Mouse (Mus musculus): Measurements from ENCODE around the gene Olfr651. TPM values are rescaled to one million over a fixed set of nuclear protein-coding genes. Genes with fewer than 3 reads are reported as not detected.

Olfr651 gene
- polyA plus RNA-seq (2015; fragmentation: Nextera tagmentation; extraction: Ambion mirVana): not detected in 2 replicates

GRCm38 (mm10) chr7:104549833-104550232 is at the start of gene Olfr651:
TSS of gene Olfr651 (plus strand) at chr7:104550133.

GRCm38 (mm10) chr7:104507421-104508065 is 42.4 kb upstream of the Olfr651 start, which contains the start of gene Trim30d:
TSS of gene Trim30d (minus strand) at chr7:104507849.

DNA sequence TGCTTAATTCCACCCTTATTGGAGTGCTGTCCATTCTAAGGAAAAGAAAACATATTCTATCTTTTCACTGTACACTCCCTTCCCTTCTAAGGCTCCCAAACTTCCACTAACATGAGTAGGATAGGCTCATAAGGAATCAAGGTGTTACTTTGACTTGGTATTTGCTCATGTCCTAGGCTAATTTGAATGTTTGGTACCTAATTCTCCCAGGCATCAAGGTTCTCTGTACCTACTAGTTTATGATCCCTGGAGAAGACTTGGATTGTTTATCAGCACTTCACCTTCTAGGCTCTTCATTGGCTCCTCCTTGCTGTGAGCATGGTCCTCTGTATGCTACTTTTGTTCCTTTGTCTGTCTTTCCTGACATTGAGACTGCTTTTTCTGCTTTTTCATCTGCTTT is 10.7 kb downstream of the Olfr651 start, which contains the start of gene Olfr652:
TSS of gene Olfr652 (plus strand) at position 301 of the 400 bp plus-strand sequence.

DNA sequence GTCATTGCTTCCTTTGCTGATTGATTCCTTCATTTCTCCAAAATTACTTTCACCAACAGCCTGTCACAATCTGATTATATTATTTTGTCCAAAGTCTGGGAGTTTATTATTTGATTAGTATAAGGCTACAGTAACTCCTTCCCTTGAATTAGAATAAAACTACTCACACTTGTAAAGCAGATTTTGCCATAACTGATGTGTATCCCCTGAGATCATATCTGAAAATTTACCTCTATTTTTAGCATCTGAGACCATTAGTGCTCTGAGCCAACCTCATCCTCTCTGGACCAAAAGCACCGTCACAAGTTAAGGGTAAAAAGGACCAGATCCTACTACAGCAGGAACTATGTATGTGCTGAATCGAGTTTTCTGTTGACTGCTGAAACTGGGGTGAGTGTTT is 27.1 kb downstream of the Olfr651 start, which contains the start of gene Olfr653:
TSS of gene Olfr653 (plus strand) at position 301 of the 400 bp plus-strand sequence.

DNA sequence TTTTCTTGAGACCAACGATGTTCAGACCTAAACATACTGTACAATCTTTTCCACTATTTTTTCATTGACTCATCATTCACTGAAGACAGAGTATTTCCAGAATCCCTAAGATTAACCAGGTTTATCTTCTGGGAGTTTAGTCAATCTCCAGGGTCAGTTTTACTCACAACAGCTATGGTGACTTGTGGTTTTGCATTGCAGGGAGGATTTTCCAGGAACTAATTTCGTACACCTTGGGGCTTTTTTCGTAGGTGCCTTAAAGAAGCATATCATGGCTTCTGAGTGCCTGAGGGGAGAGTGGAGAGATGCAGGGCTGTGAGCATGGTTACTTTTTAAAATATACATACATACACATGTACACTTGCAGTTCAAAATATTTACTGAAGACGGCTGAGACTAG is 36.8 kb downstream of the Olfr651 start, which contains the start of gene Olfr654:
TSS of gene Olfr654 (plus strand) at position 301 of the 400 bp plus-strand sequence.

DNA sequence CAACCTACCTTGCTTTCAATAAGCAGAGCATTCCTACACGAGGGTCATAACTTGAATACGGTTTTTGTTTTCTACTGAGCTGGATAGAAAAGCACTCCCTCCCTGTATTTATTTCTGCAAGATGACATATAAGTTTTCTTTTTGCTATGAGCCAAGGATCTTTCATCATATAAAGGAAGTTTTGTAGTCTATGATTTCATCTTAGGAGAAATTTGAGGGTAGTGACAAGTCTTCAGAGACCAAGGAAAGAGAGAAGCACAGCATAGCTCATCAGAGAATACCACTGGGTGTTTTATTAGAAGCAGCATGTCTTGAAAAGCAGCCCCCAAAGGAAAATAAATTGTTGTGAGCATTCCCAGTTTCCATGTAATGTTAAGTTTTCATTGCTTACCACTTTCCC is 51.7 kb downstream of the Olfr651 start, which contains the start of gene Olfr655:
TSS of gene Olfr655 (minus strand) at position 101 of the 400 bp plus-strand sequence.

Other genes with a start within 250 kb of the Olfr651 start
- 22.6 and 24.5 TPM in 2 replicates for gene Trim12a, start 234.7 kb upstream of the Olfr651 start, polyA plus RNA-seq (2015; fragmentation: Nextera tagmentation; extraction: Ambion mirVana)
- gene Trim34b, start 220.7 kb upstream of the Olfr651 start, polyA plus RNA-seq (2015; fragmentation: Nextera tagmentation; extraction: Ambion mirVana): 0.11 and 0.25 TPM in 2 replicates
- 4.2 and 5.0 TPM in 2 replicates for gene Trim12c, start 196.8 kb upstream of the Olfr651 start, polyA plus RNA-seq (2015; fragmentation: Nextera tagmentation; extraction: Ambion mirVana)
- 0.69 and 0.73 TPM in 2 replicates for gene Trim30b, start 180.2 kb upstream of the Olfr651 start, polyA plus RNA-seq (2015; fragmentation: Nextera tagmentation; extraction: Ambion mirVana)
- 0.12 and 0.60 TPM in 2 replicates for gene Trim30c, start 149.3 kb upstream of the Olfr651 start, polyA plus RNA-seq (2015; fragmentation: Nextera tagmentation; extraction: Ambion mirVana)
- 4.2 and 7.9 TPM in 2 replicates for gene Trim30a, start 84.9 kb upstream of the Olfr651 start, polyA plus RNA-seq (2015; fragmentation: Nextera tagmentation; extraction: Ambion mirVana)
- gene Trim30d, start 42.3 kb upstream of the Olfr651 start, polyA plus RNA-seq (2015; fragmentation: Nextera tagmentation; extraction: Ambion mirVana): 4.2 and 7.8 TPM in 2 replicates
- not detected in 2 replicates for gene Olfr652, start 10.8 kb downstream of the Olfr651 start, polyA plus RNA-seq (2015; fragmentation: Nextera tagmentation; extraction: Ambion mirVana)
- not detected in 2 replicates for gene Olfr653, start 27.2 kb downstream of the Olfr651 start, polyA plus RNA-seq (2015; fragmentation: Nextera tagmentation; extraction: Ambion mirVana)
- gene Olfr654, start 36.9 kb downstream of the Olfr651 start, polyA plus RNA-seq (2015; fragmentation: Nextera tagmentation; extraction: Ambion mirVana): not detected in 2 replicates
- gene Olfr655, start 51.6 kb downstream of the Olfr651 start, polyA plus RNA-seq (2015; fragmentation: Nextera tagmentation; extraction: Ambion mirVana): not detected in 2 replicates
- gene Olfr656, start 63.8 kb downstream of the Olfr651 start, polyA plus RNA-seq (2015; fragmentation: Nextera tagmentation; extraction: Ambion mirVana): not detected in 2 replicates
- gene Olfr657, start 74.7 kb downstream of the Olfr651 start, polyA plus RNA-seq (2015; fragmentation: Nextera tagmentation; extraction: Ambion mirVana): not detected in 2 replicates
- not detected in 2 replicates for gene Olfr658, start 97.2 kb downstream of the Olfr651 start, polyA plus RNA-seq (2015; fragmentation: Nextera tagmentation; extraction: Ambion mirVana)
- gene Olfr659, start 116.6 kb downstream of the Olfr651 start, polyA plus RNA-seq (2015; fragmentation: Nextera tagmentation; extraction: Ambion mirVana): not detected in 2 replicates
- not detected in 2 replicates for gene Olfr661, start 136.4 kb downstream of the Olfr651 start, polyA plus RNA-seq (2015; fragmentation: Nextera tagmentation; extraction: Ambion mirVana)
- not detected in 2 replicates for gene Usp17le, start 227.3 kb downstream of the Olfr651 start, polyA plus RNA-seq (2015; fragmentation: Nextera tagmentation; extraction: Ambion mirVana)